Mouse (Mus musculus) frontal cortex, postnatal 10 days (tissue): ENCODE measurements at regions not wholly inside any gene's neighbourhood (a gene's known extent, or its start where the extent isn't known, plus 50 kb on each side); places are given as distances from the start of the nearest gene placed in this dataset.

Experiments
- DNase-seq, 2 experiments: peaks; one replicate each; pipeline ENCODE4 v3.0.0; 2022; ENCODE audit warnings: low spot score in 2 of 2, mixed read lengths in 1 of 2

- no peak for DNase-seq
Observed at GRCm38 (mm10) chr12:70628384-70629365, 175.8 kb downstream of the Tmx1 start.

GRCm38 (mm10) chr12:70629371-70629770, 176.5 kb downstream of the Tmx1 start:
- DNase-seq, result no peak

- no peak for DNase-seq
Observed at GRCm38 (mm10) chr12:70631281-70631680, 178.4 kb downstream of the Tmx1 start.

- DNase-seq, result no peak
Observed at GRCm38 (mm10) chr12:70633194-70633593, 180.3 kb downstream of the Tmx1 start.

- DNase-seq, result no peak
Observed at GRCm38 (mm10) chr12:70633622-70634365, 180.9 kb downstream of the Tmx1 start.

GRCm38 (mm10) chr12:70635997-70636396, 183.1 kb downstream of the Tmx1 start:
- no peak for DNase-seq

GRCm38 (mm10) chr12:70640186-70640585, 185.1 kb upstream of the Frmd6 start:
- no peak for DNase-seq

- no peak for DNase-seq
Observed at GRCm38 (mm10) chr12:70644910-70645309, 180.4 kb upstream of the Frmd6 start.

- no peak for DNase-seq
Observed at GRCm38 (mm10) chr12:70645407-70645806, 179.9 kb upstream of the Frmd6 start.

GRCm38 (mm10) chr12:70647516-70647915, 177.8 kb upstream of the Frmd6 start:
- no peak for DNase-seq

- no peak for DNase-seq
Observed at GRCm38 (mm10) chr12:70648179-70648811, 177.0 kb upstream of the Frmd6 start.

- DNase-seq, result no peak
Observed at GRCm38 (mm10) chr12:70648812-70649188, 176.5 kb upstream of the Frmd6 start.

GRCm38 (mm10) chr12:70649691-70650090, 175.6 kb upstream of the Frmd6 start:
- no peak for DNase-seq

- DNase-seq, result no peak
Observed at GRCm38 (mm10) chr12:70650470-70650869, 174.8 kb upstream of the Frmd6 start.

GRCm38 (mm10) chr12:70652751-70653150, 172.6 kb upstream of the Frmd6 start:
- DNase-seq, result no peak

GRCm38 (mm10) chr12:70653971-70654370, 171.3 kb upstream of the Frmd6 start:
- DNase-seq, result no peak

GRCm38 (mm10) chr12:70654546-70654945, 170.8 kb upstream of the Frmd6 start:
- DNase-seq, result no peak

GRCm38 (mm10) chr12:70655411-70655811, 169.9 kb upstream of the Frmd6 start:
- DNase-seq, result no peak

- DNase-seq, result no peak
Observed at GRCm38 (mm10) chr12:70655900-70656544, 169.3 kb upstream of the Frmd6 start.

- DNase-seq, result no peak
Observed at GRCm38 (mm10) chr12:70656805-70657492, 168.4 kb upstream of the Frmd6 start.

- DNase-seq, result no peak
Observed at GRCm38 (mm10) chr12:70657493-70657810, 167.9 kb upstream of the Frmd6 start.
